Mouse (Mus musculus): ENCODE results near the gene Padi2.

DNA sequence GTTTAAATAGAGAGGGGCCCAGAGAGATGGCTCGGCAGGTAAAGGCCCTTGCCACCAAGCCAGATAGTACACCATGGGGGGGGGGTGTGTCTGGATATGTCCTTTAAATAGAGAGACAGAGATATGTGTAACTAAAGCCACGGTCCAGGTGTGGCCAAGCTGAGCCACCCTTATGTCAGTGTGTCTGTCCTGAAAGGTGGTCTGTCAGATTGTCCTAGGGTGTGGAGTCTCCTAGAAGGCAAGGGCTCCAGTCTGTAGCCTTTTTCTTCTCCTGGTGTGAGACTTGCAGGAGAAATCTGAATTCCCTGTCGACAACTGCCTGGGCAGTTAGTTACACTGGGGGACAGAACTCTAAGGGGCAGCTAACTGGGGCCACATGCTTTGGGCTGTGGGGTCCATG is 25.9 kb upstream of the Padi2 start:
- TF ChIP-seq CTCF (IDR thresholded peaks at IDR 0.05; ENCODE audit: low read depth, low read length) (no peak), EP300 (IDR thresholded peaks at IDR 0.05; ENCODE audit: insufficient read depth, low read depth, low read length) (no peak), POLR2A (IDR thresholded peaks at IDR 0.05; ENCODE audit: insufficient read depth, low read length) (no peak)

Data from ES-Bruce4 (cell line).